Mouse (Mus musculus) small intestine, adult 2 months (tissue): ENCODE data around the gene Mtg1.

Experiments
- CTCF ChIP-seq: fragments of 200-500 bp; IDR thresholded peaks from 2 replicates; pipeline ENCODE4 v1.5.1; 2012; ENCODE audit warnings: low read depth, mild to moderate bottlenecking, control low read depth, inconsistent platforms, low read length, moderate library complexity, mixed read lengths; ENCODE audit not compliant: insufficient replicate concordance, insufficient read length; ENCODE audit errors: extremely low read depth
- POLR2A ChIP-seq: fragments of 200-500 bp; IDR thresholded peaks from 2 replicates; pipeline ENCODE4 v1.6.1; 2012; ENCODE audit warnings: low read depth, mild to moderate bottlenecking, control low read depth, inconsistent platforms, low read length, moderate library complexity

DNA sequence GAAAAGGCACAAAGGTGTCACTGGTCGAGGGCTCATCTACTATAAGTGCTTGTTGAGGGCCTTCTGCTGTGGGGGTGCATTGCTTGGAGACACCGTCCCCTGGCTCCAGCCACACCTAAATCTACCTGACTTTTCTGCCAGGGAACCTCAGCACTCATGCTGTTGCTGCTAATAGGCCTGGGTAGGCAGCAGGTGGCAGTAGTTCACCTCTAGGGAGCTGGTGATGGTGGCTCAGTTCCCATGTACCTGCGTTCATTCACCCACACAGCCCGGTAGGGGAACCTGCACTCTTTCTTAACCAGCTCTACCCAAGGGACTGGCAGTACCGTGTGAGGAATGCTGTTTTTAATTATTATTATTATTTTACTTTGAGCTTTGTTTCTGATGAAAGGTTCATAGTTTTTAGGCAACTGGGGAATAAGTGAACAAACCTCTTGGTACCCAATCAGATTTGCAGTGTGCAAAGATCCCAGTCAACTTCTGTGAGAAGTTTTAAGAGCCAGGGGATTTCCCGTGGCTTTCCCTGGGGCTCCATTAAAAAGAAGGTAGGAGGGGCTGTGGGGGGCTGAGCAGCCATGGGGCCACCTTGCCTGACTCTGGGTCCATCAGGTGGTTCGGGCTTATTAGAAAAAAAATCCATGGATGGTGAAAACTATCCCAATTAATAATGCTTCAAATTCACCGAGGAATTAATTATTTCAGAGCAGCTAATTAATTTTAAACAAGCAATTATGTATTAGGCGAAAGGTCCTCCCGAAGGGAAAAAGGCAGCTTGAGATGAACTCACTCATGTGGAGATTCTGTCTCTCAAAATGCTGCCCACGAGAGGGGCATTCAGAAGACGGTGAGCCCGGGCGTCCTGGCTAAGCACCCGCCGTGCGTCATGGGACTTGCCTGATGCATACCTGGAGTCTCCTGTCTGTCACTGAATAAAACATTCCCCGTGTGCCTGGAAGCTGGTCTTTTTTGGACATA lies 49.6 kb downstream of the Mtg1 start:
- TF ChIP-seq CTCF (peak; percentile 35; the same call in 1 of the 2 replicates), POLR2A (no peak)
